Mouse (Mus musculus): ENCODE measurements around the gene Col23a1.
"Not testable (repeated sequence)": the region's sequence is repeated elsewhere in the genome, so short reads cannot be mapped to it uniquely, and the experiment has no call there.

DNA sequence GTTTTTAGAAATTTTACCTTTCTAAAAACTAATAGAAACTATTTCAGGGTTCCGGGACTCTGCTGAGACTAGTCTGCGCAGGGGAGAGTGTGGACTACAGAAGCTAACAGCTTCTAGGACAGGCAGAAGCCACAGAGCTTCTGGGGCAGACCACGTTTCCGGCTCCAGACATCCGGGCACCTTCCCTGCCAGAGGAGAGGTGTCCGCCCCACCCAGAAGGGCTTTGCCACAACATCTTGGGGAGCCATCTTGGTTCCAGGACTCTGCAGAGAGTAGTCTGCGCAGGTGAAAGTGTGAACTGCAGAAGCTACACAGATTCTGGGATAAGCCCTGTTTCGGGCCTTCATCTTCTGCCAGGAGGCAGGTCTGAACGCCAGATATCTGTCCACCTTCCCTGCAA lies 69.3 kb downstream of the Col23a1 start:
- not testable (repeated sequence) for TF ChIP-seq CTCF (IDR thresholded peaks at IDR 0.05; ENCODE audit: low read depth, low read length); POLR2A (IDR thresholded peaks at IDR 0.05; ENCODE audit: insufficient read depth, low read length); EP300 (IDR thresholded peaks at IDR 0.05; ENCODE audit: insufficient read depth, low read depth, low read length)
